In genomic region chr1:173598838-173599494, GRCm38 (mm10) we compare ENCODE assay signal across 14 mouse cellular contexts. TPM values are rescaled to one million over a fixed set of nuclear protein-coding genes. Genes with fewer than 3 reads are reported as not detected.
A peak's percentile ranks its signal among the peaks of the same experiment; 100 is the strongest.
DNase-seq lines count a peak whose midpoint lies in the region; ATAC-seq and TF ChIP-seq lines count a peak whose summit lies in the region.
"Not testable (repeated sequence)": the region's sequence is repeated elsewhere in the genome, so short reads cannot be mapped to it uniquely, and the experiment has no call there.
"Had no signal": no experiment of that assay in that cellular context is flagged by ENCODE, and none has a peak within 500 bp of the region (broad histone marks: within the 10 kb centered on the region; RNA-seq: fewer than 3 reads in every experiment).

Gene Ifi213, minus strand, starts transcription at chr1:173599274.

- not testable (repeated sequence) for H3K9ac ChIP-seq in liver, adult 2 months (ENCODE audit: low read depth, low read length)

- not testable (repeated sequence) for H3K36me3 ChIP-seq in liver, adult 2 months (ENCODE audit: control insufficient read depth, insufficient read depth, low read length); macrophage (ENCODE audit: inconsistent target); spleen, adult 2 months (ENCODE audit: control insufficient read depth, insufficient read depth, low read length)

- ATAC-seq in CD4-positive, CD25-positive, alpha-beta regulatory T cell, adult 4 months = peak; percentile 88
- ATAC-seq in hematopoietic stem cell, adult 5-6 weeks (replicated peaks in 1 of 2; ENCODE audit: insufficient read depth in 1 of 2, low FRiP score in 2 of 2, low TSS enrichment in 1 of 2, low read depth in 1 of 2, poor library complexity in 2 of 2, severe bottlenecking in 2 of 2) = peak; percentile 48 to 83; a peak in 3 of 4 replicates
- not testable (repeated sequence) for ATAC-seq in monocyte, adult 5-6 weeks (replicated peaks; ENCODE audit: insufficient number of reproducible peaks, low FRiP score, low TSS enrichment, poor library complexity, severe bottlenecking)

- not testable (repeated sequence) for H3K27ac ChIP-seq in bone marrow, adult 2 months (ENCODE audit: control insufficient read depth, insufficient read depth, low read depth, low read length, poor library complexity); liver, adult 2 months (replicated peaks; ENCODE audit: insufficient read depth, low read depth, low read length); macrophage
- H3K27ac ChIP-seq in spleen, adult 2 months (ENCODE audit: insufficient read depth, low read length) = peak within 1 kb of the TSS; percentile 62

- H3K27me3 ChIP-seq in liver, adult 2 months (ENCODE audit: control insufficient read depth, insufficient read depth, low read length); spleen, adult 2 months (ENCODE audit: control insufficient read depth, insufficient read depth, low read length): not testable (repeated sequence)

- not testable (repeated sequence) for H3K4me1 ChIP-seq in bone marrow, adult 2 months (ENCODE audit: control insufficient read depth, insufficient read depth, low read length); liver, adult 2 months (ENCODE audit: control insufficient read depth, insufficient read depth, low read length); spleen, adult 2 months (ENCODE audit: control insufficient read depth, insufficient read depth, insufficient read length)

- TF ChIP-seq CTCF in bone marrow, adult 2 months (IDR thresholded peaks at IDR 0.05; ENCODE audit: control insufficient read depth, insufficient read depth, low read length); liver, adult 2 months (IDR thresholded peaks at IDR 0.05; ENCODE audit: low read depth, low read length); spleen, adult 2 months (IDR thresholded peaks at IDR 0.05; ENCODE audit: extremely low read depth, insufficient read depth, insufficient read length, insufficient replicate concordance): not testable (repeated sequence)

- H3K4me3 ChIP-seq in bone marrow, adult 2 months (replicated peaks; ENCODE audit: control insufficient read depth, low read depth, low read length) = not testable (repeated sequence)
- peak within 1 kb of the TSS; percentile 27; the same call in 1 of the 2 replicates for H3K4me3 ChIP-seq in liver, adult 2 months (ENCODE audit: insufficient read depth, low read depth, low read length)
- peak within 1 kb of the TSS; percentile 12; the same call in 1 of the 2 replicates for H3K4me3 ChIP-seq in macrophage (ENCODE audit: inconsistent target)
- H3K4me3 ChIP-seq in spleen, adult 2 months (ENCODE audit: extremely low read depth, insufficient read depth, insufficient read length) = peak within 1 kb of the TSS; percentile 43

- WGBS in bone marrow, adult 2 months = 24% methylated on average over 3 of the region's 3 CpGs
- 55% methylated on average over 3 of the region's 3 CpGs for WGBS in liver, adult 2 months
- 37% methylated on average over 3 of the region's 3 CpGs for WGBS in macrophage (ENCODE audit: missing documents)
- WGBS in spleen, adult 2 months = 9% methylated on average over 3 of the region's 3 CpGs

- TF ChIP-seq POLR2A in bone marrow, adult 2 months (IDR thresholded peaks at IDR 0.05; ENCODE audit: borderline replicate concordance, control insufficient read depth, low read depth, low read length); liver, adult 2 months (IDR thresholded peaks at IDR 0.05; ENCODE audit: extremely low read depth, insufficient read depth, low read length); spleen, adult 2 months (IDR thresholded peaks at IDR 0.05; ENCODE audit: low read depth, low read length): not testable (repeated sequence)

- DNase-seq in liver, adult 2 months (ENCODE audit: extremely low read depth, low read depth, low spot score) = not testable (repeated sequence)
- peak; percentile 7 to 25 for DNase-seq in spleen, adult 2 months (ENCODE audit: low read depth in 1 of 2, low spot score in 2 of 2)
- DNase-seq in thymus, postnatal 25 days = peak; percentile 14

- H3K79me2 ChIP-seq in liver, adult 2 months (ENCODE audit: control insufficient read depth, insufficient read depth, low read length) = not testable (repeated sequence)
- peaks cover 39% of the 10 kb centered on the region; the same call in 1 of the 2 replicates for H3K79me2 ChIP-seq in macrophage (ENCODE audit: inconsistent target)

RNA-seq across cellular contexts. Expression of gene Ifi213, which starts in this region (rescaled TPM):
- 100 to 1,000 TPM in 1 of 2 experiments, 10 to 100 TPM in 1; 96.5 to 102 TPM for polyA plus RNA-seq in CD4-positive, CD25-positive, alpha-beta regulatory T cell, adult 4 months (2017; shearing (Covaris generic))
- 5.8 and 10.6 TPM in 2 replicates for polyA plus RNA-seq in bone marrow, adult 2 months (2011; ENCODE audit: insufficient read depth, insufficient read length, low replicate concordance, missing spikeins)
- 3.8 and 17.5 TPM in 2 replicates for total RNA-seq in hematopoietic stem cell, adult 5-6 weeks (2017)
- 3.0 and 5.5 TPM in 2 replicates for total RNA-seq in liver, adult 2 months (2014; rRNA removed)
- polyA plus RNA-seq in liver, adult 2 months (2012; rRNA removed) = 0.20 and 1.4 TPM in 2 replicates
- total RNA-seq in macrophage (2018; cell fraction: chromatin; rRNA removed) = 1,000 to 10,000 TPM in 12 of 26 experiments, 100 to 1,000 TPM in 10, 10 to 100 TPM in 4; 63.1 to 1,808 (median 522) TPM
- 100 to 1,000 TPM in 13 of 26 experiments, 10 to 100 TPM in 13; 22.7 to 300 (median 130) TPM for total RNA-seq in macrophage (2018; cell fraction: cytosol; rRNA removed)
- 1,000 to 10,000 TPM in 11 of 26 experiments, 100 to 1,000 TPM in 14, 10 to 100 TPM in 1; 95.8 to 1,775 (median 570) TPM for total RNA-seq in macrophage (2018; cell fraction: nucleus; rRNA removed)
- polyA plus RNA-seq in macrophage (2018) = 21.9 to 62.9 TPM (median 23.1 TPM) in 3 replicates
- 33.0 to 48.3 TPM (median 33.3 TPM) in 3 replicates for total RNA-seq in monocyte, adult 5-6 weeks (2017)
- 9.0 and 18.9 TPM in 2 replicates for polyA plus RNA-seq in spleen, adult 2 months (2012; rRNA removed)
- total RNA-seq: gastrocnemius, adult 18-20 months; gastrocnemius, postnatal 14 days had no signal
- polyA plus RNA-seq: embryonic facial prominence, embryonic 10.5 days; forebrain, embryonic 13.5 days; G1E; hindbrain, embryonic 12.5 days had no signal
